Mouse (Mus musculus) liver, adult 2 months (tissue): ENCODE measurements around the gene Rhov.

ENCODE experiments used
- CTCF ChIP-seq: fragments of 200-500 bp; IDR thresholded peaks from 2 replicates; pipeline ENCODE4 v1.5.1; 2011; ENCODE audit warnings: low read depth, low read length, control low read depth
- POLR2A ChIP-seq: fragments of 200-500 bp; IDR thresholded peaks from 2 replicates; pipeline ENCODE4 v1.6.1; 2011; ENCODE audit warnings: low read length, control low read depth; ENCODE audit not compliant: insufficient read depth; ENCODE audit errors: extremely low read depth

GRCm38 (mm10) chr2:119245246-119245645 is 25.8 kb downstream of the Rhov start:
- TF ChIP-seq CTCF (no peak), POLR2A (no peak)
